Mouse (Mus musculus) MEL (cell line): Measurements from ENCODE around the gene Abca12. TPM values are rescaled to one million over a fixed set of nuclear protein-coding genes. Genes with fewer than 3 reads are reported as not detected.
A peak's percentile ranks its signal among the peaks of the same experiment; 100 is the strongest.

ENCODE experiments used
- DNase-seq: peaks from one replicate; pipeline ENCODE4 v3.0.0; 2011; ENCODE audit warnings: low read depth, low spot score
- H3K27ac ChIP-seq: 2 replicates; pipeline ENCODE4 v1.5.1; 2012; ENCODE audit warnings: low read depth, mild to moderate bottlenecking, control low read depth, low read length, moderate library complexity; ENCODE audit not compliant: control insufficient read depth
- H3K27me3 ChIP-seq, 2 experiments: fragments of 150-350 bp in 1 of 2; sonication (generic) in 1 of 2; 2 replicates each; pipeline ENCODE4 v1.6.1; 2012; ENCODE audit warnings: low read length in 2 of 2, mild to moderate bottlenecking in 2 of 2, improper control_type of control experiment in 1 of 2, moderate library complexity in 1 of 2; ENCODE audit not compliant: insufficient read depth in 2 of 2, control insufficient read depth in 1 of 2
- H3K36me3 ChIP-seq, 2 experiments: 2 replicates each; pipeline ENCODE4 v1.6.1; 2012 to 2014; ENCODE audit warnings: low read length in 2 of 2, improper control_type of control experiment in 1 of 2, inconsistent platforms in 1 of 2, mild to moderate bottlenecking in 1 of 2; ENCODE audit not compliant: insufficient read depth in 2 of 2, control insufficient read depth in 1 of 2
- H3K4me1 ChIP-seq, 2 experiments: fragments of 150-350 bp in 1 of 2; sonication (generic) in 1 of 2; 2 replicates each; pipeline ENCODE4 v1.6.1; 2012; ENCODE audit warnings: low read length in 2 of 2, improper control_type of control experiment in 1 of 2, mild to moderate bottlenecking in 1 of 2; ENCODE audit not compliant: insufficient read depth in 2 of 2, control insufficient read depth in 1 of 2
- H3K4me3 ChIP-seq, 2 experiments: fragments of 150-350 bp in 1 of 2; sonication (generic) in 1 of 2; 2 replicates each; pipeline ENCODE4 v1.5.1; 2012; ENCODE audit warnings: low read depth in 2 of 2, low read length in 2 of 2, mild to moderate bottlenecking in 2 of 2, moderate library complexity in 2 of 2, control low read depth in 1 of 2, improper control_type of control experiment in 1 of 2; ENCODE audit not compliant: control insufficient read depth in 1 of 2, insufficient read depth in 1 of 2
- H3K79me2 ChIP-seq: 2 replicates; pipeline ENCODE4 v1.6.1; 2012; ENCODE audit warnings: mild to moderate bottlenecking, low read length, moderate library complexity; ENCODE audit not compliant: control insufficient read depth, poor library complexity, insufficient read depth
- H3K9ac ChIP-seq: 2 replicates; pipeline ENCODE4 v1.6.1; 2012; ENCODE audit warnings: low read depth, mild to moderate bottlenecking, control low read depth, low read length, moderate library complexity; ENCODE audit not compliant: control insufficient read depth, poor library complexity, severe bottlenecking
- H3K9me3 ChIP-seq: fragments of 150-350 bp; sonication (generic); replicated peaks from 2 replicates; pipeline ENCODE4 v1.6.1; 2012; ENCODE audit warnings: mild to moderate bottlenecking, low read length, improper control_type of control experiment, moderate library complexity; ENCODE audit not compliant: insufficient read depth
- CHD2 ChIP-seq: IDR thresholded peaks from 2 replicates; pipeline ENCODE4 v1.6.1; 2011; ENCODE audit warnings: low read length, improper control_type of control experiment
- E2F4 ChIP-seq: IDR thresholded peaks from 2 replicates; pipeline ENCODE4 v1.6.1; 2011; ENCODE audit warnings: low read depth, low read length, improper control_type of control experiment, borderline replicate concordance
- GATA1 ChIP-seq: IDR thresholded peaks from 2 replicates; pipeline ENCODE4 v1.6.1; 2011; ENCODE audit warnings: low read depth, low read length, improper control_type of control experiment
- KAT2A ChIP-seq: conservative IDR thresholded peaks from 2 replicates; pipeline ENCODE4 v1.6.1; 2012; ENCODE audit warnings: low read depth, low read length, improper control_type of control experiment, inconsistent platforms
- MAZ ChIP-seq: IDR thresholded peaks from 2 replicates; pipeline ENCODE4 v1.6.1; 2012; ENCODE audit warnings: low read depth, mild to moderate bottlenecking, inconsistent platforms, low read length, improper control_type of control experiment
- MYB ChIP-seq: IDR thresholded peaks from 2 replicates; pipeline ENCODE4 v1.6.1; 2011; ENCODE audit warnings: mild to moderate bottlenecking, low read depth, low read length, improper control_type of control experiment
- NRF1 ChIP-seq: IDR thresholded peaks from 2 replicates; pipeline ENCODE4 v1.6.1; 2014; ENCODE audit warnings: low read depth, mild to moderate bottlenecking, inconsistent platforms, low read length, improper control_type of control experiment, moderate library complexity; ENCODE audit not compliant: poor library complexity, insufficient read depth, severe bottlenecking
- POLR2AphosphoS2 ChIP-seq: IDR thresholded peaks from 2 replicates; pipeline ENCODE4 v1.6.1; 2011; ENCODE audit warnings: low read length, improper control_type of control experiment
- POLR2AphosphoS5 ChIP-seq: IDR thresholded peaks from 2 replicates; pipeline ENCODE4 v1.6.1; 2012; ENCODE audit warnings: low read depth, borderline replicate concordance, mild to moderate bottlenecking, inconsistent platforms, low read length, moderate library complexity, mixed read lengths
- RAD21 ChIP-seq: IDR thresholded peaks from 2 replicates; pipeline ENCODE4 v1.6.1; 2011; ENCODE audit warnings: mild to moderate bottlenecking, low read depth, low read length, improper control_type of control experiment
- SIN3A ChIP-seq: IDR thresholded peaks from 2 replicates; pipeline ENCODE4 v1.6.1; 2012; ENCODE audit warnings: low read length, improper control_type of control experiment, inconsistent platforms
- SMC3 ChIP-seq: IDR thresholded peaks from 2 replicates; pipeline ENCODE4 v1.6.1; 2011; ENCODE audit warnings: low read depth, low read length, improper control_type of control experiment
- TBP ChIP-seq: IDR thresholded peaks from 2 replicates; pipeline ENCODE4 v1.8.0; 2011; ENCODE audit warnings: low read depth, low read length, improper control_type of control experiment
- UBTF ChIP-seq: IDR thresholded peaks from 2 replicates; pipeline ENCODE4 v1.6.1; 2012; ENCODE audit warnings: low read depth, mild to moderate bottlenecking, inconsistent platforms, low read length, improper control_type of control experiment, moderate library complexity, borderline replicate concordance; ENCODE audit not compliant: insufficient read depth
- ZMIZ1 ChIP-seq: IDR thresholded peaks from 2 replicates; pipeline ENCODE4 v1.6.1; 2012; ENCODE audit warnings: low read depth, mild to moderate bottlenecking, inconsistent platforms, low read length, improper control_type of control experiment, moderate library complexity
- ZNF384 ChIP-seq: IDR thresholded peaks from 2 replicates; pipeline ENCODE4 v1.6.1; 2012; ENCODE audit warnings: low read depth, mild to moderate bottlenecking, inconsistent platforms, low read length, improper control_type of control experiment
- polyA plus RNA-seq, 2 experiments: library from polyadenylated mRNA; stranded (reverse) in 1 of 2; unstranded in 1 of 2; fragments of >175 nt in 1 of 2; fragments of >200 nt in 1 of 2; gene quantifications; 2 replicates each; pipeline versions ENCODE4 v1.2.1 to v1.2.4; 2012; ENCODE audit warnings: low replicate concordance in 2 of 2, low read depth in 1 of 2; ENCODE audit not compliant: insufficient read length in 2 of 2, insufficient read depth in 1 of 2, missing spikeins in 1 of 2
- total RNA-seq: library from RNA; depleted of rRNA; stranded (reverse); fragments of 300-350 nt; gene quantifications from 2 replicates; pipeline ENCODE4 v1.2.3, GENCODE M21; 2012

Abca12 gene
- total and polyA plus RNA-seq, 3 experiments: not detected

GRCm38 (mm10) chr1:71272550-71272949, 142.2 kb downstream of the Abca12 start:
- no peak for DNase-seq
- Histone ChIP-seq H3K4me1 (no peaks in the 10 kb centered on the region), H3K36me3 (no peaks in the 10 kb centered on the region), H3K9me3 (no peaks in the 10 kb centered on the region), H3K79me2 (no peaks in the 10 kb centered on the region), H3K9ac (no peak overlapping the region), H3K27me3 (no peaks in the 10 kb centered on the region), H3K4me3 (no peak overlapping the region), H3K27ac (no peak overlapping the region)
- TF ChIP-seq KAT2A: no peak
- TF ChIP-seq GATA1: no peak
- TF ChIP-seq POLR2AphosphoS2: no peak

DNA sequence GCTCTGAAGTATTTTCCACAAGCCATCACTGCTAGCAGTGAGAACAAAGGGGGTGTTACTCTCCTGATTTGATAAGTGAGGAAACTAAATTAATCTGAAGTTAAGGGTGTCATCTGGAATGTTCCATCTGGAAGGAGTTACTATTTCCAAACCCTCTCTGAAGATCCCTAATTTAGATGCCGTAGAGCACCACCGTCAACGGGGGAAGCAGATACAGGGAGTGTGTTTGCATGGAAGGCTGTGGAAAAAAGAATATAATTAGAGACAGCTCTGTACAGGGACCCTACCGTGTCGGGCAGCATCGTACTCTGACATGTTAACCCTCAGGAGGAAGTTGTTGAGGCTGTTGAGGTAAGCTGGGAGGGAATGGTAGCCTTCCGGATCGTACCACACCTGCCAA, 142.6 kb downstream of the Abca12 start:
- Histone ChIP-seq H3K79me2 (no peaks in the 10 kb centered on the region), H3K27ac (no peak overlapping the region), H3K4me3 (no peak overlapping the region), H3K36me3 (no peaks in the 10 kb centered on the region), H3K9me3 (no peaks in the 10 kb centered on the region), H3K4me1 (no peaks in the 10 kb centered on the region), H3K27me3 (no peaks in the 10 kb centered on the region), H3K9ac (no peak overlapping the region)
- DNase-seq: no peak
- TF ChIP-seq MAZ (no peak), ZNF384 (no peak), MYB (no peak), E2F4 (no peak), RAD21 (no peak), TBP (no peak)

DNA sequence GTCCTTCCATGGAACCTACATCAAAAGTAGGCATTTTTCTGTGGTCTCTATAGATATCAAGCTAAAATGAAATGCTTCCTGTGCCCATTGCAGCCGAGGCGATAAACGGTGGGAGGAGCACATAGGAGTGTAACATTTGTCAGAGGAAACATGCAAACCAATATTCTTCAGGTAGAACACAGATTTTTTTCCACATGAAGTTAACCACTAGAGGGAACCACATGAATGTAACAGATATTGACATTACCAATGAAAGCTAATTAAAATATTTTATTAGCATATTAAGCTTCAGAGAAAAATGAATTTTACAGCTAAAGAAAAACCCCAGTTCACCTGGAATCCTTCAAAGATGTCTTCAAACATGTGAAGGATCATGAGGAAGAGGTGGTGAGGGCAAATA, 144.6 kb downstream of the Abca12 start:
- no peak for TF ChIP-seq SIN3A
- peak; percentile 20; the same call in 1 of the 2 replicates for TF ChIP-seq SMC3
- no peak for TF ChIP-seq ZMIZ1
- no peak for TF ChIP-seq CHD2
- no peak for TF ChIP-seq NRF1
- TF ChIP-seq RAD21: peak; percentile 0; the same call in 1 of the 2 replicates
- no peak for TF ChIP-seq POLR2AphosphoS5
- TF ChIP-seq UBTF: no peak
- TF ChIP-seq, all 39 proteins: peak for 2
- H3K27ac ChIP-seq: no peak overlapping the region
- H3K79me2 ChIP-seq: no peaks in the 10 kb centered on the region
- no peak overlapping the region for H3K4me3 ChIP-seq
- DNase-seq: no peak
- H3K9me3 ChIP-seq: no peaks in the 10 kb centered on the region
- no peaks in the 10 kb centered on the region for H3K4me1 ChIP-seq
- no peaks in the 10 kb centered on the region for H3K36me3 ChIP-seq
- H3K9ac ChIP-seq: no peak overlapping the region
- no peaks in the 10 kb centered on the region for H3K27me3 ChIP-seq
